Mouse (Mus musculus) forebrain, embryonic 14.5 days (tissue): ENCODE measurements at regions not wholly inside any gene's neighbourhood (a gene's known extent, or its start where the extent isn't known, plus 50 kb on each side); places are given as distances from the start of the nearest gene placed in this dataset.
A peak's percentile ranks its signal among the peaks of the same experiment; 100 is the strongest.

Source experiments
- ATAC-seq: fragments of 200-750 bp; cut with Nextera tagmentation; 2 replicates; pipeline ENCODE4 v1.8.0; 2017; ENCODE audit warnings: mild to moderate bottlenecking, moderate library complexity
- DNase-seq: peaks from one replicate; pipeline ENCODE4 v3.0.0-alpha.2; 2015; ENCODE audit warnings: low spot score
- H3K27ac ChIP-seq: fragments of 300-500 bp; sonication (generic); 2 replicates; pipeline ENCODE4 v1.5.1; 2014; ENCODE audit warnings: low read depth, mild to moderate bottlenecking, control low read depth, low read length, moderate library complexity
- H3K27me3 ChIP-seq: fragments of 300-500 bp; sonication (generic); replicated peaks from 2 replicates; pipeline ENCODE4 v1.6.1; 2014; ENCODE audit warnings: low read length, control low read depth, mixed read lengths; ENCODE audit not compliant: control insufficient read depth, insufficient read depth
- H3K36me3 ChIP-seq: fragments of 300-500 bp; sonication (generic); 2 replicates; pipeline ENCODE4 v1.6.1; 2014; ENCODE audit warnings: low read length, control low read depth; ENCODE audit not compliant: control insufficient read depth, insufficient read depth
- H3K4me1 ChIP-seq: fragments of 300-500 bp; sonication (generic); 2 replicates; pipeline ENCODE4 v1.6.1; 2014; ENCODE audit warnings: antibody characterized with exemption, low read length, control low read depth; ENCODE audit not compliant: control insufficient read depth, insufficient read depth
- H3K4me2 ChIP-seq: fragments of 300-500 bp; sonication (generic); 2 replicates; pipeline ENCODE4 v1.6.1; 2014; ENCODE audit warnings: mild to moderate bottlenecking, control low read depth, low read length
- H3K4me3 ChIP-seq: fragments of 300-500 bp; sonication (generic); 2 replicates; pipeline ENCODE4 v1.5.1; 2014; ENCODE audit warnings: low read depth, low read length, control low read depth
- H3K9ac ChIP-seq: fragments of 300-500 bp; sonication (generic); 2 replicates; pipeline ENCODE4 v1.6.1; 2014; ENCODE audit warnings: mild to moderate bottlenecking, low read length, control low read depth, moderate library complexity
- H3K9me3 ChIP-seq: fragments of 300-500 bp; sonication (generic); replicated peaks from 2 replicates; pipeline ENCODE4 v1.6.1; 2016; ENCODE audit warnings: low read length, control low read depth, mixed read lengths; ENCODE audit not compliant: control insufficient read depth
- WGBS: fragments of 180-500 bp; shearing (Covaris S2); extraction: QIAGEN DNeasy Blood & Tissue Kit; methylation state at CpG from one replicate; pipeline ENCODE4 v1.1.7; 2014; 5-methylcytosine and 5-hydroxymethylcytosine counted together

- Histone ChIP-seq H3K9ac (no peak overlapping the region), H3K9me3 (no peaks in the 10 kb centered on the region), H3K27me3 (no peaks in the 10 kb centered on the region), H3K4me1 (no peaks in the 10 kb centered on the region), H3K36me3 (no peaks in the 10 kb centered on the region), H3K4me2 (no peak overlapping the region), H3K27ac (no peak overlapping the region), H3K4me3 (no peak overlapping the region)
- ATAC-seq: no peak
- WGBS: 82% methylated on average over 3 of the region's 3 CpGs
- no peak for DNase-seq
Observed at GRCm38 (mm10) chr16:75663871-75664270, 71.2 kb downstream of the Rbm11 start.

- DNase-seq (no peak), ATAC-seq (no peak)
- Histone ChIP-seq H3K36me3 (no peaks in the 10 kb centered on the region), H3K9me3 (no peaks in the 10 kb centered on the region), H3K27me3 (no peaks in the 10 kb centered on the region), H3K27ac (no peak overlapping the region), H3K4me1 (no peaks in the 10 kb centered on the region), H3K4me2 (no peak overlapping the region), H3K4me3 (no peak overlapping the region), H3K9ac (no peak overlapping the region)
- 88% methylated on average over 2 of the region's 2 CpGs for WGBS
Observed at GRCm38 (mm10) chr16:75667589-75667988, 74.9 kb downstream of the Rbm11 start.

GRCm38 (mm10) chr16:75672112-75672511, 79.5 kb downstream of the Rbm11 start:
- 84% methylated on average over 1 of the region's 1 CpGs for WGBS
- no peak overlapping the region for H3K27ac ChIP-seq
- no peaks in the 10 kb centered on the region for H3K36me3 ChIP-seq
- no peak overlapping the region for H3K4me2 ChIP-seq
- ATAC-seq (no peak), DNase-seq (no peak)
- no peaks in the 10 kb centered on the region for H3K27me3 ChIP-seq
- no peaks in the 10 kb centered on the region for H3K4me1 ChIP-seq
- no peaks in the 10 kb centered on the region for H3K9me3 ChIP-seq
- H3K4me3 ChIP-seq: no peak overlapping the region
- no peak overlapping the region for H3K9ac ChIP-seq

- no peak overlapping the region for H3K9ac ChIP-seq
- no peak overlapping the region for H3K4me3 ChIP-seq
- H3K9me3 ChIP-seq: no peaks in the 10 kb centered on the region
- H3K36me3 ChIP-seq: no peaks in the 10 kb centered on the region
- H3K4me1 ChIP-seq: no peaks in the 10 kb centered on the region
- H3K4me2 ChIP-seq: no peak overlapping the region
- peak; percentile 83 for DNase-seq
- peak; percentile 74 for ATAC-seq
- 65% methylated on average over 2 of the region's 2 CpGs for WGBS
- H3K27ac ChIP-seq: no peak overlapping the region
- H3K27me3 ChIP-seq: no peaks in the 10 kb centered on the region
Observed at GRCm38 (mm10) chr16:75675871-75676270, 83.2 kb downstream of the Rbm11 start.

- H3K4me2 ChIP-seq: no peak overlapping the region
- H3K9me3 ChIP-seq: no peaks in the 10 kb centered on the region
- H3K9ac ChIP-seq: no peak overlapping the region
- no peaks in the 10 kb centered on the region for H3K27me3 ChIP-seq
- no peaks in the 10 kb centered on the region for H3K36me3 ChIP-seq
- H3K4me3 ChIP-seq: no peak overlapping the region
- ATAC-seq (no peak), DNase-seq (no peak)
- H3K4me1 ChIP-seq: no peaks in the 10 kb centered on the region
- 20% methylated on average over 1 of the region's 1 CpGs for WGBS
- H3K27ac ChIP-seq: no peak overlapping the region
Observed at GRCm38 (mm10) chr16:75677180-75677579, 84.5 kb downstream of the Rbm11 start.
